Mouse (Mus musculus): ENCODE data around the gene Rtel1. TPM values are rescaled to one million over a fixed set of nuclear protein-coding genes. Genes with fewer than 3 reads are reported as not detected.
"Not testable (repeated sequence)": the region's sequence is repeated elsewhere in the genome, so short reads cannot be mapped to it uniquely, and the experiment has no call there.

Gene Rtel1
- 46.0 and 50.6 TPM in 2 replicates for polyA plus RNA-seq (2016; fragmentation: Nextera tagmentation; extraction: Ambion mirVana)

GRCm38 (mm10) chr2:181319248-181320102, at the start of gene Rtel1:
Rtel1 (plus strand) TSS chr2:181319739.
- DNase-seq (ENCODE audit: low spot score) = peak; percentile 94
- no peaks in the 10 kb centered on the region for H3K9me3 ChIP-seq
- H3K27ac ChIP-seq = peak within 1 kb of the TSS; percentile 88
- WGBS = 5% methylated on average over 40 of the region's 40 CpGs
- peaks cover 26% of the 10 kb centered on the region for H3K36me3 ChIP-seq
- peaks cover 12% of the 10 kb centered on the region for H3K4me1 ChIP-seq
- peaks cover 20% of the 10 kb centered on the region for H3K27me3 ChIP-seq (ENCODE audit: insufficient read depth, poor library complexity, severe bottlenecking)
- peak within 1 kb of the TSS; percentile 77 for H3K4me3 ChIP-seq

DNA sequence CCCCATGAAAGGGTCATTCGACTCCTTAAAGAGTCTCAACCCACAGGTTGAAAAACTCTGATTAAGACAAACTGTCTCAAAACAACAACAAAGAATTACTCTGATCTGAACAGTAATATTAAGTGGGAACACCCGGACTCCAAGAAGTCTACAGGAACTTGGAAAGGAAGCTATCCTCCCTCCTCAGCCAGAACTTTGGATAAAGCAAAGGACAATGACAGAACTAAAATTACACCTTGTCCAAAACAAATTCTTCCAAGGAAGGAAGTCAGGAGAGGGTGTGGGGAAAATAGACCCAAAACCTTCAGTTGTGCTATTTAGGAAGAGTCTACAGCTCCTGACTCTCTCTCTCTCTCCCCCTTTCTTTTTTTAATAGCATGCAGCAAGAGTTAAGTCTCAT, 47.4 kb upstream of the Rtel1 start:
- Histone ChIP-seq H3K27me3 (ENCODE audit: insufficient read depth, poor library complexity, severe bottlenecking) (no peaks in the 10 kb centered on the region), H3K36me3 (peaks cover 68% of the 10 kb centered on the region), H3K27ac (no peak overlapping the region), H3K4me3 (no peak overlapping the region), H3K4me1 (no peaks in the 10 kb centered on the region), H3K9me3 (no peaks in the 10 kb centered on the region)
- 89% methylated on average over 2 of the region's 2 CpGs for WGBS
- DNase-seq (ENCODE audit: low spot score) = no peak

DNA sequence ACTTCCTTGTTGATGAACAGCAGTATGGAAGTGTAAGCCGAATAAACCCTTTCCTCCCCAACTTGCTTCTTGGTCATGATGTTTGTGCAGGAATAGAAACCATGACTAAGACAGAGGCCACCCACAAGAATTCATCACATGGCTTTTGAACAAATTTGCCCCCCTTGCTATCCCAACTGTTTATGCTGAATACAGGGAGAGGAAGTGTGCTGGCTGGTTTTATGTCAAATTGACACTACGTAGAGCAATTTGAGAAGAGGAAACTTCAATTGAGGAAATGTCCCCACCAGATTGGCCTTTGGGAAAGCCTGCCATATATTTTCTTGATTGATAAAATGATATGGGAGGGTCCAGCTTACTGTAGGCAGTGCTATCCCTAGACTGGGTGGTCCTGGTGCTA, 45.7 kb upstream of the Rtel1 start:
- Histone ChIP-seq H3K27me3 (ENCODE audit: insufficient read depth, poor library complexity, severe bottlenecking) (no peaks in the 10 kb centered on the region), H3K9me3 (no peaks in the 10 kb centered on the region), H3K36me3 (peaks cover 66% of the 10 kb centered on the region), H3K27ac (no peak overlapping the region), H3K4me3 (no peak overlapping the region), H3K4me1 (no peaks in the 10 kb centered on the region)
- 92% methylated on average over 2 of the region's 2 CpGs for WGBS
- DNase-seq (ENCODE audit: low spot score) = no peak

GRCm38 (mm10) chr2:181274639-181275038, 44.9 kb upstream of the Rtel1 start:
- no peak for DNase-seq (ENCODE audit: low spot score)
- Histone ChIP-seq H3K4me3 (no peak overlapping the region), H3K4me1 (no peaks in the 10 kb centered on the region), H3K9me3 (no peaks in the 10 kb centered on the region), H3K36me3 (peaks cover 58% of the 10 kb centered on the region), H3K27ac (no peak overlapping the region), H3K27me3 (ENCODE audit: insufficient read depth, poor library complexity, severe bottlenecking) (no peaks in the 10 kb centered on the region)
- 90% methylated on average over 4 of the region's 4 CpGs for WGBS

GRCm38 (mm10) chr2:181276766-181277165, 42.8 kb upstream of the Rtel1 start:
- H3K4me3 ChIP-seq = no peak overlapping the region
- H3K27me3 ChIP-seq (ENCODE audit: insufficient read depth, poor library complexity, severe bottlenecking) = no peaks in the 10 kb centered on the region
- H3K27ac ChIP-seq = no peak overlapping the region
- 77% methylated on average over 1 of the region's 1 CpGs for WGBS
- H3K4me1 ChIP-seq = no peaks in the 10 kb centered on the region
- DNase-seq (ENCODE audit: low spot score) = no peak
- no peaks in the 10 kb centered on the region for H3K9me3 ChIP-seq
- H3K36me3 ChIP-seq = peaks cover 47% of the 10 kb centered on the region

- H3K4me3 ChIP-seq = no peak overlapping the region
- peaks cover 47% of the 10 kb centered on the region for H3K36me3 ChIP-seq
- no peaks in the 10 kb centered on the region for H3K27me3 ChIP-seq (ENCODE audit: insufficient read depth, poor library complexity, severe bottlenecking)
- WGBS = 85% methylated on average over 3 of the region's 3 CpGs
- DNase-seq (ENCODE audit: low spot score) = no peak
- no peak overlapping the region for H3K27ac ChIP-seq
- no peaks in the 10 kb centered on the region for H3K9me3 ChIP-seq
- no peaks in the 10 kb centered on the region for H3K4me1 ChIP-seq
These were observed 41.7 kb upstream of the Rtel1 start for GRCm38 (mm10) chr2:181277866-181278265.

DNA sequence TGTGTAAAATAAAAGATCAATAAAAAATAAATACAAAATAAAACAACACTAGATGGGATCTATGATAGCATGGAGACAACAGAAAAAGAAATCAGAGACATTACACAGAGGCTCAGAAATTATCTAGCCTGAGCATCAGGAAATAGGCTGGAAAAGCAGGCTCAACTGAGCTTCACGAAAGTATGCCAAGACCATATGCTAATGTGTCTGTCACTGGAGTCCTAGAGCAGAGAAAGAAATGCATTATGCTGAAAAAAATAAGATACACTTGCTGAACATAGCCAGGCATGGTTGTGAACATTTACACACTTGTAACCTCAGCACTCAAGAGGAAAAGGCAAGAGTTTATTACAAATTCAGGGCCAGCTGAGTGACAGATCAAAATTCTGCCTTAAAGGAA, 39.6 kb upstream of the Rtel1 start:
- Histone ChIP-seq H3K36me3 (peaks cover 46% of the 10 kb centered on the region), H3K4me3 (no peak overlapping the region), H3K4me1 (no peaks in the 10 kb centered on the region), H3K9me3 (no peaks in the 10 kb centered on the region), H3K27me3 (ENCODE audit: insufficient read depth, poor library complexity, severe bottlenecking) (no peaks in the 10 kb centered on the region), H3K27ac (no peak overlapping the region)
- no peak for DNase-seq (ENCODE audit: low spot score)
- whole genome bisulfite sequencing = 81% methylated on average over 1 of the region's 1 CpGs

DNA sequence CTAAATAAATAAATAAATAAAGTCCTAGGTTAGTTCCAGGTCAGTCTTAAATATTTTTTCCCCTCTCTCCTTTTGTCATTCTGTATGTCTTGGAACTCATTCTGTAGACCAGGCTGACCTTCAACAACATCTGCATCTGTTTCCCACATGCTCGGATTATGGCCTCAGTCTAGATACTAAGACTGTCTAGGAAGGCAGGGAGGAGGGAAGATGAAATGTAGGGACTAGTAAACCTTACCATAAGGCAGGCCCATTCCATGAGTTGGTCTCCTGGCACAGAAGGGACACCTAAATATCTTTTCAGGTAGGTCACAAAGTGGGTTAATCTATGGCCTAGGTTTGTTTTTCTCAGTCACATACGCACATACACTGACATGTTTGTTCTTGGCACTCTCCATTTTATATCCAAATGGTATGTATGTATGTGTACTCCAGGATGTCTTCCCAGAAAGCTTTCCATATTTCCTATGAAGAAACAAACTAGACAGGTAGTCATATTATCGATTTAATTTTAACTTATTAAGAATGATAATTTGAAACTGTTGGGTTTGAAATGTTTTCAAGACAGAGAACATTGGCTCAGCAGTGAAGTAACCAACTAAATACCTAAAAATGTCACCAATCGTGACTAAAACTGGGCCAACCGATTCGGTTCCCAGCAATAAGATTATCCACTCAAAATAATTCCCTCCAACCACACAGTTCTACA, 32.8 kb upstream of the Rtel1 start:
- peaks cover 10% of the 10 kb centered on the region; the same call in 1 of the 2 replicates for H3K4me1 ChIP-seq
- 58% methylated on average over 6 of the region's 6 CpGs for WGBS
- peaks cover 22% of the 10 kb centered on the region for H3K36me3 ChIP-seq

DNA sequence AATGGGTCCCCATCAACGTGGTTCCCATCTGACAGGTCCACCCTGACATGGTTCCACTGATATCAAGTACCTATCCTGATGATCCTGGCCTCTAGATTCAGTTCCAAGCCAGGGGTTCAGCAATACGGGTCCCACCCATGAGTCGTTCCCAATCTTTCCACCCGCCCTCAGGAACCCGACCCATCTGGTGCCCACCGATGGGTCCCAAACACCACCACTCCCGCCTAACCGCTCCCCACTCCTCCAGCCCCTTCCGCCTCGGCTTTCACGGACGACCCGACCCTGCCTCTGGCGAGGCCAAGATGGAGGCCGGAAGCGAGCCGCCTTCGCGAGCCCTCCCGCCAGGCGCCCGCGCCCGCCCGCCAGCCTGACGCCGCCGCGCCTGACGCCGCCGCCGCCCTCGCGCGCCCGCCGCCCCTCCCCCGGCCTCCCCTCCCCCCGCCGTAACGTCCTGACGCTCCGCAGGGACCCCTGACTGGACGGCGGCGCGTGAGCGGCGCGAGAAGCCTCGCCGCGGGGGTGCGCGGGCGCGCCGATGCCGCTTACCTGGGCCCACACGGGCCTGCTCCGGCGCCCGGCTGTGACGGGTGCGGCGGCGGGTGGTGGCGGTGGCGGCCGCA, 32.1 kb upstream of the Rtel1 start:
- H3K4me1 ChIP-seq = peaks cover 10% of the 10 kb centered on the region; the same call in 1 of the 2 replicates
- H3K27ac ChIP-seq = peak overlapping the region; percentile 97
- under 1% methylated on average over 59 of the region's 71 CpGs for WGBS
- DNase-seq (ENCODE audit: low spot score) = peak; percentile 95
- H3K27me3 ChIP-seq (ENCODE audit: insufficient read depth, poor library complexity, severe bottlenecking) = no peaks in the 10 kb centered on the region
- no peaks in the 10 kb centered on the region for H3K9me3 ChIP-seq
- peaks cover 19% of the 10 kb centered on the region for H3K36me3 ChIP-seq
- peak overlapping the region; percentile 69 for H3K4me3 ChIP-seq

More for the DNA sequence above, 32.8 kb upstream of the Rtel1 start:
- H3K4me3 ChIP-seq = peak overlapping the region; percentile 69
- no peaks in the 10 kb centered on the region for H3K9me3 ChIP-seq
- DNase-seq (ENCODE audit: low spot score) = no peak
- peak overlapping the region; percentile 97 for H3K27ac ChIP-seq
- no peaks in the 10 kb centered on the region for H3K27me3 ChIP-seq (ENCODE audit: insufficient read depth, poor library complexity, severe bottlenecking)

DNA sequence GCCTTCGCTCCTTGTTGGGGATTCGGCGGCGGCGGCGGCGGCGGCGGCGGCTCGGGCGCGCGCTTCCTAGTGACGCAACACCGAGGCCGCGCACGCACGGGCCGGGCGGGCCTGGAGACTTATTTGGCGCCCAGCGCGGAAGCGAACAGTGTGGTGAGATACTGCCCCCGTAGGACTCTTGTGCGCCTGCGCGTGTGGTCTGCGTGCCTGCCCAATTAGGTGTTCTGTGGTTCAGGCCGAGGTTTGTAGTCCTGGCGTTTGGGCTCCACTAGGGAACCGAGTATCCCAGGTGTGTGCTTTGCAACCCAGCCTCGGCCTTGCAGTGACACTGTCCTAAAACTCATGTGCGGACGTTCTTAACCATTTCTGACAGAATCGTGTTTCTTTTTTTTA, 31.6 kb upstream of the Rtel1 start, which contains the start of gene Gmeb2:
Gmeb2 (minus strand) TSS at position 78 of the 393 bp plus-strand sequence.
- not testable (repeated sequence) for H3K9me3 ChIP-seq; H3K27me3 ChIP-seq (ENCODE audit: insufficient read depth, poor library complexity, severe bottlenecking); H3K4me1 ChIP-seq
- 4% methylated on average over 37 of the region's 38 CpGs for WGBS
- Histone ChIP-seq H3K27ac (peak within 1 kb of the TSS; percentile 97), H3K4me3 (peak within 1 kb of the TSS; percentile 69), H3K36me3 (peaks cover 18% of the 10 kb centered on the region)
- peak; percentile 98 for DNase-seq (ENCODE audit: low spot score)

DNA sequence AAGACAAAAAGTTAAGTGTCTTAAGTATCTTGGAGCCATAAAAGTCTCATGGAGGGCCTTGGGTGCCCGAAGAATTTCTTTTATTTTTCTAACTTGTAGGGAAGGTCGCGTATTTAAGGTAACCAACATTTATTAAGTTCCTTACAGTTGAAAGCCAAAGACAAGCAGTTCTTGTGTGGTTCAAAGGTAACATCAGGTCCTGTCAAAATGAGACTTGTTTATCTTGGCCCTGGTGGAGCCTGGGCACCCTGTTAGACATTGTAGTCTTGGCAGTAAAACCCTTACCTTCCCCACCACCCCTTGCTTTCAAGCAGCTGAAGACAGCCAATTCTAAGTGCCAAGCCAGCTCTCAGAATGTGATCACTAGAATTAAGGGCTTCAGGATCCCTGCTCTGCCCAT, 30.8 kb upstream of the Rtel1 start:
- Histone ChIP-seq H3K27ac (peak overlapping the region; percentile 97; the same call in 1 of the 2 replicates), H3K27me3 (ENCODE audit: insufficient read depth, poor library complexity, severe bottlenecking) (no peaks in the 10 kb centered on the region), H3K36me3 (peaks cover 12% of the 10 kb centered on the region), H3K4me1 (peaks cover 10% of the 10 kb centered on the region; the same call in 1 of the 2 replicates), H3K9me3 (no peaks in the 10 kb centered on the region), H3K4me3 (peak overlapping the region; percentile 69)
- no peak for DNase-seq (ENCODE audit: low spot score)
- 73% methylated on average over 3 of the region's 3 CpGs for WGBS

DNA sequence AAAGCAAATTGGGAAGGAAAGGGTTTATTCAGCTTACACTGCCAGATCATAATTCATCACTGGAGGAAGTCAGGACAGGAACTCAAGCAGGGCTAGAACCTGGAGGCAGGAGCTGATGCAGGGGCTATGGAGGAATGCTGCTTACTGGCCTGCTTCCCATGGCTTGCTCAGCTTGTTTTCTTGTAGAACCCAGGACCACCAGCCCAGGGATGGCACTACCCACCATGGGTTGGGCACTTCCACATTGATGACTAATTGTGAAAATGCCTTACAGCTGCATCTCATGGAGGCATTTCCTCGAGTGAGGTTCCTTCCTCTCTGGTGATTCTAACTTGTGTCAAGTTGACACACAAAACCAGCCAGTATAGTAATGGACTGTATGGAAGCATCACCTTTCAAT, 28.6 kb upstream of the Rtel1 start:
- H3K9me3 ChIP-seq = no peaks in the 10 kb centered on the region
- H3K27ac ChIP-seq = no peak overlapping the region
- no peaks in the 10 kb centered on the region for H3K27me3 ChIP-seq (ENCODE audit: insufficient read depth, poor library complexity, severe bottlenecking)
- H3K4me3 ChIP-seq = no peak overlapping the region
- peaks cover 5% of the 10 kb centered on the region; the same call in 1 of the 2 replicates for H3K36me3 ChIP-seq
- 82% methylated on average over 1 of the region's 1 CpGs for WGBS
- peaks cover 10% of the 10 kb centered on the region; the same call in 1 of the 2 replicates for H3K4me1 ChIP-seq
- DNase-seq (ENCODE audit: low spot score) = no peak

GRCm38 (mm10) chr2:181302041-181302440, 17.5 kb upstream of the Rtel1 start:
- Histone ChIP-seq H3K4me1 (no peaks in the 10 kb centered on the region), H3K27me3 (ENCODE audit: insufficient read depth, poor library complexity, severe bottlenecking) (peaks cover 21% of the 10 kb centered on the region), H3K36me3 (peaks cover 22% of the 10 kb centered on the region), H3K9me3 (no peaks in the 10 kb centered on the region), H3K27ac (no peak overlapping the region), H3K4me3 (no peak overlapping the region)
- 13% methylated on average over 3 of the region's 3 CpGs for WGBS
- DNase-seq (ENCODE audit: low spot score) = no peak

Data from heart, embryonic 10.5 days (tissue).